Mouse (Mus musculus) layer of hippocampus, adult 18-20 months (tissue): ENCODE results near the gene Blmh. TPM values are rescaled to one million over a fixed set of nuclear protein-coding genes. Genes with fewer than 3 reads are reported as not detected.

ENCODE experiments used
- DNase-seq, 2 experiments: peaks; one replicate each; pipeline ENCODE4 v3.0.0; 2022; ENCODE audit warnings: low spot score in 2 of 2
- long read RNA-seq: library from polyadenylated mRNA; stranded (forward); transcript quantifications from one replicate; pipeline ENCODE4 v2.0.0, GENCODE M21; 2021
- total RNA-seq, 2 experiments: library from RNA; stranded (reverse); gene quantifications; 2 replicates each; pipeline ENCODE4 v1.2.3; 2021

Blmh gene
- 10 to 100 TPM; 47.4 to 54.4 TPM for total RNA-seq
- long read RNA-seq, transcript Blmh-201 (12 exons, 2,497 nt), result major isoform, 41 of 45 reads
- long read RNA-seq, partial matches to known transcripts, result 1 of 45 reads
- long read RNA-seq, other reads (novel, unspliced or antisense), result 3 of 45 reads

DNA sequence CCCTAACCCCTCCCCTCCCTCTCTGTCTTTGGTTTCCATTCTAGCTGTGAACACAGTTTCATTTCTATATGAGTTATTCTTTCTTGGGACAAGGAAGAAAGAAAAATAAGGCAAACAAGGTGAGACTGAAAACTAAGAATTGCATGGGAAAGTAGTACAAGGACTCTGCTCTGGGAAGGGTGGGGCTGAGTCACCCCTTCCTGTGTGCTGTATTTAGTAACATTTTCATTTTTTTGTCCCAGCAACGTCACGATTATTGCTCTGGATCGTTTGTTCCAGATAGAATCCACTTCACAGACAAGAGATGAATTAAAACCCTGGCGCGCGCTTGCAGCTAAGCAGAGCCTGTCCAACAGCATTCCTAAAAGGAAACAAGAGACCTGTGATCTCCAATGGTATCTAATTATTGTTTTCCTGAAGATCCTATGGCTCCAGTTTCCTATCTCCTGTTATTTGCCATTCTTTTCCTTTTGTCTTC lies at the start of gene Blmh:
Blmh (plus strand) TSS at position 51 of the 478 bp plus-strand sequence.
- DNase-seq, result no peak

DNA sequence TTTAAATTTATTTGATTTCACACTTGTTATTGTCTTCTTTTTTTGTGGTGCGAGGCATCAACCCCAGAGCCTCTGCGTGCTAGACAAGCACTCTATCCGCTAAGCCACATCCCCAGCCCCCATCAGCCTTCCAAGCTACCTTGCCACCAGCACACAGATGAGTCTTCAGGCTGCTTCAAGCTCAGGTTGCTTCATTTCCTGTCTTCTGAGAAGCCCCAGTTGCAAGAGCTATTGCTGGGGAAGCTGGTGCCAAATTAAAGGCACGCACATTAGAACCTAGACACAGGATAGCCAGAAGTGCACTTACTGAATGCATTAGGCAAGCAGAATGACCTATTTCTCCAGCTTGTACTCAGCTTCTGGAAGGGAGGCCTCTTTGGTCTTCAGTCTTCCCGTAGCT lies 44.8 kb upstream of the Blmh start:
- no peak for DNase-seq

DNA sequence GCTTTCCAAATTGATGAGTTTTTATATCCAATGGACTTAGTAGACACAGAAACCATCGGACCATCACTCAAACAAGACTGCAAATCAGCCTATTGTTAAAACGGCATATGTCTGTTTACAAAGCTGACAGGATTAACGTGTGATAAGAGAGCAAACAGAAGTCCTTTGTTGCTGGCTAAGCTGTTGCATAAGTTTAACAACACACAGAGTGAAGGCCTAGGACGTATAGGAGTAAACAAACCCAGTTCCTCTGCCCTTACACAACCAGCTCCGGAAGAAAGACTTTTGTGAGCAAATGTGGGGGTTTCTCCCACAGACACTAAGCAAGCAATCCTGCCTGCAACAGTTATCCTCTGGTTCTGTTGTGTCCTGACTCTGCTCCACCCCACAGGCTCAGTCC lies 40.2 kb upstream of the Blmh start:
- DNase-seq, result no peak

DNA sequence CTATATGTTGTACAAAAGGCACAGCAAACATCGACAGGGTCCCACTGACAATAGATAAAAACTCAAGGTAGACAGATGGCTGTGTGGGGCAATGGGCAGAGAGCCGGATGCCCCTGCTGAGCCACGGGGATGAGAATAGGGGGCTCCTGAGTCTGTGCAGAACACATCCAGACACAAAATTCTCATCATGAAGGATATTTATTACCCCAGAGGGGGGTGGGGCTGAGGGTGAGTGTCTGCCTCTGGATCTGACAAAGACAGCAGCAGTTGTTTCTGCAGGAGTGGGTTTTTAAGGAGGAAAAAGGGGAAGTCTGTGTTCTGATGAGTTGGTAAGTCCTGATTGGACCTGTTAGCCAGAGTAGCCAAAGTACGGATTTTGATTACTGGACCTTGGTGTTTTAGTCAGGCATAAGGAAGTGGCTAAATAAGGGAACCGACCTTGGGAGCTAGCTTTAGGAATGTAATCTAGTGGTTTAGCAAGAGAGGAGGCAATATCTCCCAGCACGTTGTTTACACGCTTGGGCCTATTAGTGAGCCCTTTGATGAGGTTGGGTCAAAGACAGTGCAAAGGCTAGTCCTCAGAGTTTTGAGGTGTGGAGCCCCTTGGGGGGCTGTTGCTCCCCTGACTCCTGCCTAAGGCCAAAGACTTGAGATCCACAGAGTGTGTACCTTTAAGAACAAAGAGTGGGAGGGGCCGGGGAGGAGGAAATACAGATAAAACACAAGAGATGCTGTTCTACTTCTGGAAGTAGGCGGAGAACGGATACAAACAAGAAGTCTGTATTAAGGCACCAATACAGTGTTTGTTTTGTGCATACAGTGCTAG lies 35.1 kb upstream of the Blmh start:
- no peak for DNase-seq

DNA sequence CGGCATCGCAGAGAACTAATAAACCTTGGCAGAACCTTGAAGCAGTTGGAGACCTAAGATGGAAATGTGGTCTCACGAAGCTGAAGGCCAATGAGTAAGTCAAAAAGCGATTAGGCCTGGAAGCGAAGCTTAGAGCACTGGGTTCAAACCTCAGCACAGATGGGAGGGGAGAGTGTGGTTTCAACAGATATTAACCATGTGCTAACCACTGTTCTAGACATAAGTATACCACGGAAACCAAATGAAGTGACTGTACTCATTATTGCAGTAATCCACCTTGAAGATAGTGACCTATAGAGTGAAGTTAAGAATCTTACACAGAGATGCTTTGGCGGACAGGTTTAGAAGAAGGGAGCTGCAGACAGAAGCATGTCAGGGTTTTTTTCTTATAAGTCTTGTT lies 33.4 kb upstream of the Blmh start:
- DNase-seq, result no peak

DNA sequence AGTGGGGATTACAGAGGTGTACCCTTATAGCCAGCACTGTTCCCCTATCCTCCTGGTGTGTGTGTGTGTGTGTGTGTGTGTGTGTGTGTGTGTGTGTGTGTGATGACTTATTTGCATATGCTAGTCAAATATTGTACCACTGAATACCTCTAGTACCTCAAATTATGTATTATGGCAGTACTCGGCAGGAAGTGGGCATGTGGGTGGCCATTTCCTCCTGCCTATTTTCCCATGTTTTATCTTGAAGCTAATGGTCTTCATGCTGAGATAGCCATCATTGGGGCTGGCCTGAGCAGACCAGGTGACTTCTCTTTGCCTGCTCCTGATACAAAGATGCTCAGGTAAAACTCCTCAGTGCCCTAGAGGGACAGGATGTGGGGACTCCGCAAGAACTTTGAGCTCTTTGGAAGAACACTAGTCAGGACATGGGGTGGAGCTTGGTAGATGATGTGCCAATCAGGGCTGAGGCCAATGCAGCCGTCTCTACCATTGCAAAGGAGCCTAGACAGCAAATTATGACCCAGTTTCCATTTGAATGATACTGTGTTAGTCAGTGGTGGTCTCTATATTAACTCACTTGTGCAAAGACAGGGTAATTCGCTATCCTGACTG lies 32.8 kb upstream of the Blmh start:
- no peak for DNase-seq

DNA sequence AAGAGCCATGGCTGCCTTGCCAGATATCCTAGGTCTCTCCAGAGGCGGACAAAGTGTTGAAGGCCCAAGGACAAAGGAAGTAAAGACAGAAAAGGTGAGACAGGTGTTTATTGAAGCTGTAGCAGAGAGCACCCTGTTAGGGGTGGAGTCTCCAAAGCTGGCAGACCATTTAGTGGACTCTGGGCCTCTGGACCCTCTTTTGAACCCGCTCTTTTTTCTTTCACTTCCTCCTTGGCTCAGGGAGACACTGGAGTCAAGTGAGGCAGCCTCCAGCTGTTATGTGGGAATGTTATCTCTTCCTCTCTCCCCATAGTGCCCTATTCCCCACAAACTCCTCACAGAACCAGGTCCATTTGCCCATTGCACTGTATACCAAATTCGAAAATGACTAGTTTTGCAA lies 31.6 kb upstream of the Blmh start:
- DNase-seq, result no peak

DNA sequence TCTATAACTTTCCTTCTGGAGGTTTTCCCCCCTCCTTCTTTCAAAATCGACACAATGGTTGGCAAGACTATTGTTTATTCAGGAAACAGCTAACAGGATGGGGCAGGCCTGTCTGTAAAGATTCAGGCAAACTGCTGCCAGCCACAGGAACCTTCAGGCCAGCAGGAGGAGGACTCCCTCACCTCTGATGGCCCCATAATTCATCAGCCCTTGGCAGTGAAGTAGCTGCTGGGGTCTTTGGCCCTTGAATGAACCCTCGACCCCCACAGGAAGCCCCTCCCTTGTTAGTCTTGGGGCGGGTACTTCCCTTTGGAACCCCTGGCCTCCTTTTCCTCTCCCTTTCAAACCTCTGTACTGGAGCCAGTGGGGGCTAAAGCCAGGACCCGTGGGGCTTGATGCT lies 31.0 kb upstream of the Blmh start:
- DNase-seq, result no peak

DNA sequence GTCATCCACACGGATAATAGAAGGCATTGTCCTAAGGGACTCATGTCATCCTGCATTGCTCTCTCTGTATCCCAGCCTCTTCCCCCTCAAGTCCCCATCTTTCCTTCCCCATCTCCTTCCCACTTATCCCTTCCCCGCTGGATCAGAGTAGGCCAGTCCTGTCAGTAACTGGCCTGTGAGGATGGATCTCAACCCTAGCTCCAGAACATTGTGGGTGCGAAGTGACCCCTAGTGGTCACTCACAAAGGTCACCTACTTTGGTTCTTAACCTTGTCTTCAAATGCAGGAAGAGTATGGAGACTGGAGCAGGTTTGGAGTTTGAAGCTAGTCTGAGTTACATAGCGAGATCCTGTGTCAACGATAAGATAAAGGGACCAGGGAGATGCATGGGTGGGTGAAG lies 30.4 kb upstream of the Blmh start:
- DNase-seq, result peak in 1 of 2 experiments; percentile 42

DNA sequence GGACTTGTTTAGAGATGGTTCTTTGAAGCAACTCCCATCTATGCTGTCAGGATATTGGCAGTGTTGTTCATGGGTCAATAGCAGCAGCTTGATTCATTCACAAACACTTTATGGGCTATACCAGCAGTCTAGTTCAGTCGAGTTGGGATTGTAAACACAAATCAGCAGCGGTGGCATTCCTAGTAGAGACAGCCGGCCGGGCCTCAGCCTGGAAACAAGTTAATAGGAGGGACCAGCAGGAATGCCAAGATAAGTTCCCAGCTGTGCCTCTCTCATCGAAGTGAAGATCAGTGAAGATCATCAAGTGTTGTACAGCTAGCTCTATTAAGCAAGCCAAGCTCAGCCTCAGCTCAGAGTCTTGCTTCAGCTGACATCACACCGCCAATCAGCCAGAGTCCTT lies 28.2 kb upstream of the Blmh start:
- DNase-seq, result no peak

DNA sequence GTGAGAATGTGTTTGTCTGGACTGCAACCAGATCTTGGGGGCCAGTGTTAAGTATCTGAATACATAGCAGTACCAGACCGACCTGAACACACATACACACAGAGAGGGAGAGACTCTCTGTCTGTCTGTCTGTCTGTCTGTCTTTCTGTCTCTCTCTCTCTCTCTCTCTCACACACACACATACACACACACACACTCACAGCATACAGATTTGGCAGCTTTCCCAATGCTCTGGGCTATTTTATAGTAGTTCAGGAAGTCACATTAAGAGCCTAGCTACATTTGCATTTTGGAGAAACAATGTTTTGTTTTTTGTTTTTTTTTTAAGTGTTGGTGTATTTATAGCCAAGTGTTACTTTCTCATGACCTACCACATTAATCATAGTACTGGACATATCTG lies 27.5 kb upstream of the Blmh start:
- DNase-seq, result no peak

DNA sequence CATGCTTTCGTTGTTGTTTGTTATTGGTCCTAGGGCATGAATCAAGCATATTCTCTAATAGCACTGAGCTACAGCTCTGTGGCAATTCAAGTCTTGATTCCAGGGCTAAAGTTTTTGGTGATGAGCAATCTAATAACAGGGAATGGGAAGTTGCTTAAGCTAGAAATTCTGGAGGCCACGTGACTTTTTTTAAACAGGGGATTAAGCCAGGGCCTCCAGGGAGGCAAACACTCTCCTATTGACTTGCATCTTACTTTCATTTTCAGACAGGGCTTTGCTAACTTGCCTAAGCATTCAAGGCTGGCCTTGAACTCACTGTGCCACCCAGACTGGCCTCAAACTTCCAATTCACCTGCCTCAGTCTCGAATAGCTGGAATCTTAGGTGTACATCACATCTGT lies 26.7 kb upstream of the Blmh start:
- DNase-seq, result no peak

DNA sequence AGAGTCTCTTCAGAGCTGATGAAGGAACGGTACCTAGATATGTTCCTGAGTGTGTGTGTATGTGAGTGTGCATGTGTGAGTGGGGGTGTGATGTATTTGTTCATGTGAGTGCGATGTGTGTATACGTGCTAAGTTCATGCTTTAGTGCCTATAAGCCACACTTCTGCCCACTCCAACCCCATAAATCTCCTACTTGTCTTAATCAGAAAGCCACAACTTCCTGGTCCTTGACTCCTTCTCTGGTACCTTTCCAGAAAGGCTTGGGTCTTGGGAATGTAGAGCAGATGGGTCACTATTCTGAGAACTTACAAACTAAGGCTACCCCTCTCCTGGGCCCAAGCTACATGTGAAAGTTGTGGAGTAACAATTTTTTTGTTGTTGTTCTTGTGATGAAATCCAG lies 25.9 kb upstream of the Blmh start:
- DNase-seq, result no peak

DNA sequence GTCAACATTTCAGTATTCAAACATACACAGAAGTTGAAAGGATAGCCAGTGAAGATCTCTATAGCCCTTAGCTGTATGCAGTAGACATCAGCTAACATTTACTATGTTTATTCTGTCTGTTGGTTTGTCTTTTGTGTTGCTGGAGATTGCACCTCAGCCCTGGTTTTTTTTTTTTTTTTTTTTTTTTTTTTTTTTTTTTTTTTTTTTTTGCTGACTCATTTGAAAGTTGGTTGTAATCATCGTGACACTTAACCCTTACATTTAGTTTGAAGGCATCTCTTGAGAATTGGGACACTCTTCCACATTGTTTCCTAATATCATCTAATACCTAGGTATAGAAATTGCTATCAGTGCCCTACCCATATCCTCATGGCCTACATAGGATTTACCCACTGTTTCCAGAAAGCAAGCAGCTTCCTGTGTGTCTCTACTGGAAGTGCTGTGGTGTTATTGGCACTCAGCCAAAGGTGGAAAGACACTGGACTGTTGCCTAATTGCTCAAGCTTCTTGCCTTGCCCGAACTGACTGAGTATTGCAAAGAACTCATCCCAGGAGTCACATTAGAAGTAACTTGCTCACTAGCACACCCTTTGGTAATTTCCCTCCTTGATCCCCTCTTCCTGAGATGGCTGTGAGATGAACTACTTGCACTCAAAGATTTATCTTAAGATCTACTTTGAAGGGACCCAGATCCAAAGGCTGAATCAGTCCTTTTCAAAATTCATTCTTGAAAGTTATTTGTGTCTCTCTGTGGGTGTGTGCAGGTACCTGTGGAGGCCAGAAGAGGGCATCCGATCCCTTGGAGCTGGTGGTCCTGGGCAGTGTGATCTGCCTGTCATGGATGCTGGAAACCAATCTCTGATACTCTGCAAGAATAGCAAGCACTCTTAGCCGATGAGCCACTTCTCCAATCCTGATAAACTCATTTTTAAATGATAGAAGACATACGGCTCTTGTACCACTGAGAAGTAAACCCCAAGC lies 24.6 kb upstream of the Blmh start:
- no peak for DNase-seq

DNA sequence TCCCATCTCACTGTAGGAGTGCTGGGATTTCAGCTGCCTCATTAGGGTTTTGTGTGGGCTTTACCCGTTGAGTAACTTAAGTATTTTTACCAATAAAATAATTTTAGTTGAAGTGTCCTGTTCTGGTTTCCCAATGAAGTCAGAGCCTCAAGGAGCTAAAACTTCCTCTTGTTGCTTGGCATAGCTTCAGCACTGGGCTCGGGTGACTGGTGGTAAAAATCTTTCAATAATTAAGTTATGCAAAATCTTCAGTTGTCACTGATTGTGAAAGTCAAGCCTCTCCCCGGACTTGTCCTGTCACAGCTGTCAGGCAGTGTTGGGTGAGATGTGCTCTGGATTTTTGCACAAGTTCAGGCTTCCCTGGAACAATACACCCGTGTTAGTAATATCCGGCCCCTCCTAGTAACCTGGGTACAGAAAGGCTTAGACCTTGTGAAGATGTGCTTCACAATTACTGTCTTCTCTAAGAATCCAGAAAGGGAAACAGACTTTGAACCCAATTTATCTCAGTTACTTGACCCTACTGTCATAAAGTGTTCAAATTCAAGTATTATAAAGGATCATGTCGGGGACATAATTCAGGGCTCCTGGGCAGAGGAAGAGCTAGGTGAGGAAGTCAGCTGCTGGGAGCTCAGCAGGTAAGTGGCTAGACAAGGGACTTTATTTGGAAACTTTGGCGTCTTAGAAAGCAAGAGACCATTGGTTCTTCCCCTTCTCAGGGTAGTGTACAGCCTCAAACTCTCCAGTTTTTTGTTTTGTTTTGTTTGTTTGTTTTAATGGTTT lies 22.8 kb upstream of the Blmh start, which contains the start of gene Tmigd1:
Tmigd1 (plus strand) TSS at position 581 of the 783 bp plus-strand sequence.
- DNase-seq, result no peak

DNA sequence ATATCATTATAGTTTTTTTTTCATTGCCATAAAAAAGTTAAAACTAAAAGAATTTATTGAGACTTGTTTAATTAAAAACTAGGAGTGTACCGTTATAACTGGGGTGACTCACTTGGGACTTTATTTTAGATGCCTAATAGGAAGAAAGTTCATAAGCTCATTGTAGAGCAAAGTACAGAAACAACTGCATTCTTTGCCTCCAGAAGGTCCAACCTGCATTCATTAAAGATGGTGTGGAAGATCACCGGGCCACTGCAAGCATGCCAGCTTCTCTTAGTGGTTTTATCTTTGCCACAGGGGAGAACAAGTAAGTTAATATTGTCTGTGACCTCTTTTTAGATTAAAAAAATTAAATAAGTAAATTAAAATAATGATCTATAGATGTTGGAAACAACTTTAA lies 20.3 kb upstream of the Blmh start:
- no peak for DNase-seq

DNA sequence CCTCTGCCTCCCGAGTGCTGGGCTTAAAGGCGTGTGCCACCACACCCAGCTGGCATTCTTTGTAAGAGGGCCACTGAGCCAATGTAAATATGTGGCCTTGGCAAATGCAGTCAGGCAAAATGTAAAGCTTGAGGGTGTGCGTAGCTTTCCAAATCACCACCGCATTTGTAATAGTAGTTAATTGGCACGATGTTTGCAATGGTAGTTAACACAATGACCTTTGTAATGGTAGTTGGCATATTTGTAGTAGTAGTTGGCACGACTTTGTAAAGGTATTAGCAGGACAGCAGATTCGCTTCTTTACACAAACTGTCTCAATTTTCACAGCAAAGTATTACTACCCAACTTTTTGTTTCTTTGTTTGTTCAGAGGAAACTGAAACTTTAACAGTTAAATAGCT lies 16.0 kb upstream of the Blmh start:
- no peak for DNase-seq

DNA sequence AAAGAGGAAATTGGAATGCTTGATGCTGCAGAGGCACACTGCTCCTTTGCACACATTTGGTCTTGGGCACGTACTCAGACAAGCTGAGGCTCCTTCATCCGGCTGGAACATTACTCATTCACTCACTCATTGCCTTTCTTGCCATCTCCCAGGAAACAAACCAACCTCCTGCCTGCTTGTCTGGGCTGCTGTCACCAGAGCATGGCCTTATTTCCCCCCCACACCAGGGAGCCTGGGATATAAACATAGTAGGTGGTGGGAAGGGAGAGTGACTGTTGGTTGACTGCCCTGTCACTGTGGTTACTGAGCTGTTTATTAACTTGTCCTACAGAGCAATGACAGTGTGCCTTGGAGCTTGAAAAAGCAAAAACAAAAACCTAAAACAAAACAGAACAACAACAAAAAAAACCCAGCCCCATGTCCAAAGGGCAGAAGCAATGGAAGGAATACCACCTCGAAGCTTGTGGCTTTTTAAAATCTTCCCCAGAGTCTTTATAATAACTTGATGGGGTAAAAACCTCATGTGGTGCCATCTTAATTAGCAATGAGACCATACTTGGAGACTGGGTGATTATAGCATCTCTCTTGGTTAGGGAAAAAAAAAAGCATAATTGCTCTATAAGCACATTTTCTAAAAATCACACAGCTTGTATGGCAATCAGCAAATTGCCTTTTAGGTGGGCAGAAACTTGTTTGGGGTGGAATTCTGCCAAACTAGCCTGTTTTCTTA lies 13.1 kb upstream of the Blmh start:
- DNase-seq, result peak in 1 of 2 experiments; percentile 60

DNA sequence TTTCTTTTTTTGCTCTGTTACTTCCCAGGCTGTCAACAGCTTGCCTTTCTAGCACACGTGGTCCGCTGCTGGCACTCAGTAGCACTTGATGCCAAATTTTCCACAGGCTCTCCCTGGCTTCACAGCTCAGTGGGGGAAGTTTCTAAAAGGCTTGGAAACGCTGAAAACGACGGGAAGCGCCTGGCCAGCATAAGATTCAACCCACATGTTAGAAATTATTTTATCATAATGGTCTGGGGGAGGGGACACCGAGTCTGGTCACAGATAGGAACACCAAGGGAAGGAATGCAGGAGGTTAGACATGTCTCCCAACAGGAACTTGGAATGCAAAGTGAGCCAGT lies 12.6 kb upstream of the Blmh start:
- DNase-seq, result peak; percentile 60 to 82

DNA sequence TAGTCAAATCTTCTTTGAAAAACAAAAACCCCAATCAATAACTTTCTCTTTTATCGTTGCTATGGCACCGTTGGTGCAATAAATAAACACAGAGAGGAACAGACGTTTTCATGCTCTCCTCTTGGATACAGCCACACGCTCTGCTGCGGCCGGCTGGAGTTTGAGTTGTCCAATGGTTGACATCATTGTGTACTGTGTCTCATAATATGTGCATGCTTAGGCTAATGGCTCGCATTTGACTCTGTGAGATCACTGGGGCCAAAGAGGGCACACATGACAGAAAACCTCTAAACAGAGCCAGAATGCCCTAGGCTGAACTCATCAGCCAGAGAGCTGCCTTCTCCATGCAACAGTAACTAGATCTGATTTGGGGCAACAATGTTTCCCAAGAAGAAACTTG lies 10.2 kb upstream of the Blmh start:
- peak; percentile 25 to 60 for DNase-seq
